Mouse (Mus musculus): Measurements from ENCODE around the gene Gm20696.

GRCm38 (mm10) chr6:99212461-99212860 is 454.1 kb downstream of the Gm20696 start:
- TF ChIP-seq CTCF (IDR thresholded peaks at IDR 0.05; ENCODE audit: extremely low read depth, insufficient read depth, low read length) (no peak), POLR2A (IDR thresholded peaks at IDR 0.05; ENCODE audit: extremely low read depth, insufficient read depth, low read length) (no peak)
